Mouse (Mus musculus): ENCODE data around the gene Gldn. TPM values are rescaled to one million over a fixed set of nuclear protein-coding genes. Genes with fewer than 3 reads are reported as not detected.

The Gldn gene
- polyA plus RNA-seq, 1 experiment from 2014 or later, result not detected

GRCm38 (mm10) chr9:54287804-54288203 lies 1.5 kb downstream of the Gldn start:
- Histone ChIP-seq H3K27me3 (replicated peaks; ENCODE audit: control insufficient read depth, insufficient read depth, low read length) (peaks cover 20% of the 10 kb centered on the region), H3K36me3 (ENCODE audit: control insufficient read depth, insufficient read depth, low read length) (no peaks in the 10 kb centered on the region), H3K4me3 (ENCODE audit: low read depth, low read length) (no peak overlapping the region), H3K9ac (ENCODE audit: low read length) (no peak overlapping the region), H3K9me3 (ENCODE audit: control insufficient read depth, low read length) (no peaks in the 10 kb centered on the region), H3K27ac (ENCODE audit: low read depth) (no peak overlapping the region), H3K4me2 (ENCODE audit: low read length) (no peak overlapping the region), H3K4me1 (replicated peaks; ENCODE audit: control insufficient read depth, insufficient read depth, low read length) (no peaks in the 10 kb centered on the region; the same call in 1 of the 2 replicates)
- no peak for ATAC-seq (replicated peaks; ENCODE audit: low FRiP score, low TSS enrichment, low read depth)
- 75% methylated on average over 5 of the region's 5 CpGs for WGBS
- DNase-seq (ENCODE audit: low spot score), result no peak

- no peaks in the 10 kb centered on the region for H3K27me3 ChIP-seq (replicated peaks; ENCODE audit: control insufficient read depth, insufficient read depth, low read length)
- H3K9ac ChIP-seq (ENCODE audit: low read length), result no peak overlapping the region
- H3K4me1 ChIP-seq (replicated peaks; ENCODE audit: control insufficient read depth, insufficient read depth, low read length), result no peaks in the 10 kb centered on the region
- WGBS, result 51% methylated on average over 3 of the region's 3 CpGs
- H3K4me2 ChIP-seq (ENCODE audit: low read length), result no peak overlapping the region
- H3K27ac ChIP-seq (ENCODE audit: low read depth), result no peak overlapping the region
- H3K9me3 ChIP-seq (ENCODE audit: control insufficient read depth, low read length), result no peaks in the 10 kb centered on the region
- ATAC-seq (replicated peaks; ENCODE audit: low FRiP score, low TSS enrichment, low read depth) (no peak), DNase-seq (ENCODE audit: low spot score) (no peak)
- H3K36me3 ChIP-seq (ENCODE audit: control insufficient read depth, insufficient read depth, low read length), result no peaks in the 10 kb centered on the region
- H3K4me3 ChIP-seq (ENCODE audit: low read depth, low read length), result no peak overlapping the region
Observed at GRCm38 (mm10) chr9:54299389-54299788, 13.1 kb downstream of the Gldn start.

- Histone ChIP-seq H3K27ac (ENCODE audit: low read depth) (no peak overlapping the region), H3K4me3 (ENCODE audit: low read depth, low read length) (no peak overlapping the region), H3K4me1 (replicated peaks; ENCODE audit: control insufficient read depth, insufficient read depth, low read length) (no peaks in the 10 kb centered on the region), H3K9ac (ENCODE audit: low read length) (no peak overlapping the region), H3K36me3 (ENCODE audit: control insufficient read depth, insufficient read depth, low read length) (no peaks in the 10 kb centered on the region), H3K9me3 (ENCODE audit: control insufficient read depth, low read length) (no peaks in the 10 kb centered on the region), H3K4me2 (ENCODE audit: low read length) (no peak overlapping the region), H3K27me3 (replicated peaks; ENCODE audit: control insufficient read depth, insufficient read depth, low read length) (no peaks in the 10 kb centered on the region)
- ATAC-seq (replicated peaks; ENCODE audit: low FRiP score, low TSS enrichment, low read depth) (no peak), DNase-seq (ENCODE audit: low spot score) (no peak)
Observed at GRCm38 (mm10) chr9:54299792-54300191, 13.5 kb downstream of the Gldn start.

- no peaks in the 10 kb centered on the region for H3K36me3 ChIP-seq (ENCODE audit: control insufficient read depth, insufficient read depth, low read length)
- no peak overlapping the region for H3K4me3 ChIP-seq (ENCODE audit: low read depth, low read length)
- H3K9me3 ChIP-seq (ENCODE audit: control insufficient read depth, low read length), result no peaks in the 10 kb centered on the region
- H3K9ac ChIP-seq (ENCODE audit: low read length), result no peak overlapping the region
- DNase-seq (ENCODE audit: low spot score) (no peak), ATAC-seq (replicated peaks; ENCODE audit: low FRiP score, low TSS enrichment, low read depth) (no peak)
- H3K27me3 ChIP-seq (replicated peaks; ENCODE audit: control insufficient read depth, insufficient read depth, low read length), result no peaks in the 10 kb centered on the region
- no peak overlapping the region for H3K4me2 ChIP-seq (ENCODE audit: low read length)
- WGBS, result 80% methylated on average over 4 of the region's 4 CpGs
- no peaks in the 10 kb centered on the region for H3K4me1 ChIP-seq (replicated peaks; ENCODE audit: control insufficient read depth, insufficient read depth, low read length)
- H3K27ac ChIP-seq (ENCODE audit: low read depth), result no peak overlapping the region
Observed at GRCm38 (mm10) chr9:54301255-54301654, 15.0 kb downstream of the Gldn start.

- no peaks in the 10 kb centered on the region for H3K36me3 ChIP-seq (ENCODE audit: control insufficient read depth, insufficient read depth, low read length)
- 67% methylated on average over 1 of the region's 1 CpGs for WGBS
- H3K4me1 ChIP-seq (replicated peaks; ENCODE audit: control insufficient read depth, insufficient read depth, low read length), result no peaks in the 10 kb centered on the region
- H3K4me3 ChIP-seq (ENCODE audit: low read depth, low read length), result no peak overlapping the region
- DNase-seq (ENCODE audit: low spot score) (no peak), ATAC-seq (replicated peaks; ENCODE audit: low FRiP score, low TSS enrichment, low read depth) (no peak)
- no peaks in the 10 kb centered on the region for H3K9me3 ChIP-seq (ENCODE audit: control insufficient read depth, low read length)
- H3K27ac ChIP-seq (ENCODE audit: low read depth), result no peak overlapping the region
- H3K4me2 ChIP-seq (ENCODE audit: low read length), result no peak overlapping the region
- no peak overlapping the region for H3K9ac ChIP-seq (ENCODE audit: low read length)
- H3K27me3 ChIP-seq (replicated peaks; ENCODE audit: control insufficient read depth, insufficient read depth, low read length), result no peaks in the 10 kb centered on the region
Observed at GRCm38 (mm10) chr9:54308209-54308608, 21.9 kb downstream of the Gldn start.

- Histone ChIP-seq H3K9ac (ENCODE audit: low read length) (no peak overlapping the region), H3K27me3 (replicated peaks; ENCODE audit: control insufficient read depth, insufficient read depth, low read length) (no peaks in the 10 kb centered on the region), H3K9me3 (ENCODE audit: control insufficient read depth, low read length) (no peaks in the 10 kb centered on the region), H3K4me3 (ENCODE audit: low read depth, low read length) (no peak overlapping the region), H3K27ac (ENCODE audit: low read depth) (no peak overlapping the region), H3K36me3 (ENCODE audit: control insufficient read depth, insufficient read depth, low read length) (no peaks in the 10 kb centered on the region), H3K4me1 (replicated peaks; ENCODE audit: control insufficient read depth, insufficient read depth, low read length) (no peaks in the 10 kb centered on the region), H3K4me2 (ENCODE audit: low read length) (no peak overlapping the region)
- no peak for ATAC-seq (replicated peaks; ENCODE audit: low FRiP score, low TSS enrichment, low read depth)
- 69% methylated on average over 2 of the region's 2 CpGs for WGBS
- no peak for DNase-seq (ENCODE audit: low spot score)
Observed at GRCm38 (mm10) chr9:54308751-54309358, 22.6 kb downstream of the Gldn start.

- no peak overlapping the region for H3K4me2 ChIP-seq (ENCODE audit: low read length)
- ATAC-seq (replicated peaks; ENCODE audit: low FRiP score, low TSS enrichment, low read depth), result no peak
- no peaks in the 10 kb centered on the region for H3K27me3 ChIP-seq (replicated peaks; ENCODE audit: control insufficient read depth, insufficient read depth, low read length)
- H3K4me3 ChIP-seq (ENCODE audit: low read depth, low read length), result no peak overlapping the region
- no peak overlapping the region for H3K27ac ChIP-seq (ENCODE audit: low read depth)
- no peak overlapping the region for H3K9ac ChIP-seq (ENCODE audit: low read length)
- H3K4me1 ChIP-seq (replicated peaks; ENCODE audit: control insufficient read depth, insufficient read depth, low read length), result no peaks in the 10 kb centered on the region
- WGBS, result 69% methylated on average over 9 of the region's 9 CpGs
- no peaks in the 10 kb centered on the region for H3K36me3 ChIP-seq (ENCODE audit: control insufficient read depth, insufficient read depth, low read length)
- no peak for DNase-seq (ENCODE audit: low spot score)
- no peaks in the 10 kb centered on the region for H3K9me3 ChIP-seq (ENCODE audit: control insufficient read depth, low read length)
Observed at GRCm38 (mm10) chr9:54316363-54316762, 30.1 kb downstream of the Gldn start.

- DNase-seq (ENCODE audit: low spot score) (no peak), ATAC-seq (replicated peaks; ENCODE audit: low FRiP score, low TSS enrichment, low read depth) (no peak)
- no peak overlapping the region for H3K4me2 ChIP-seq (ENCODE audit: low read length)
- no peaks in the 10 kb centered on the region for H3K4me1 ChIP-seq (replicated peaks; ENCODE audit: control insufficient read depth, insufficient read depth, low read length)
- H3K27ac ChIP-seq (ENCODE audit: low read depth), result no peak overlapping the region
- H3K4me3 ChIP-seq (ENCODE audit: low read depth, low read length), result no peak overlapping the region
- no peaks in the 10 kb centered on the region for H3K36me3 ChIP-seq (ENCODE audit: control insufficient read depth, insufficient read depth, low read length)
- no peaks in the 10 kb centered on the region for H3K27me3 ChIP-seq (replicated peaks; ENCODE audit: control insufficient read depth, insufficient read depth, low read length)
- no peak overlapping the region for H3K9ac ChIP-seq (ENCODE audit: low read length)
- 43% methylated on average over 8 of the region's 8 CpGs for WGBS
- no peaks in the 10 kb centered on the region for H3K9me3 ChIP-seq (ENCODE audit: control insufficient read depth, low read length)
Observed at GRCm38 (mm10) chr9:54323456-54323855, 37.2 kb downstream of the Gldn start.

GRCm38 (mm10) chr9:54329201-54329600 lies 42.9 kb downstream of the Gldn start:
- H3K27me3 ChIP-seq (replicated peaks; ENCODE audit: control insufficient read depth, insufficient read depth, low read length), result no peaks in the 10 kb centered on the region
- H3K4me1 ChIP-seq (replicated peaks; ENCODE audit: control insufficient read depth, insufficient read depth, low read length), result no peaks in the 10 kb centered on the region
- ATAC-seq (replicated peaks; ENCODE audit: low FRiP score, low TSS enrichment, low read depth) (no peak), DNase-seq (ENCODE audit: low spot score) (no peak)
- no peak overlapping the region for H3K4me3 ChIP-seq (ENCODE audit: low read depth, low read length)
- H3K9me3 ChIP-seq (ENCODE audit: control insufficient read depth, low read length), result no peaks in the 10 kb centered on the region
- no peak overlapping the region for H3K27ac ChIP-seq (ENCODE audit: low read depth)
- WGBS, result 90% methylated on average over 7 of the region's 7 CpGs
- H3K36me3 ChIP-seq (ENCODE audit: control insufficient read depth, insufficient read depth, low read length), result no peaks in the 10 kb centered on the region
- no peak overlapping the region for H3K9ac ChIP-seq (ENCODE audit: low read length)
- H3K4me2 ChIP-seq (ENCODE audit: low read length), result no peak overlapping the region

Measured in intestine, embryonic 14.5 days (tissue).